Mouse (Mus musculus) hindbrain, embryonic 10.5 days (tissue): Measurements from ENCODE around the gene Vegfb. TPM values are rescaled to one million over a fixed set of nuclear protein-coding genes. Genes with fewer than 3 reads are reported as not detected.

Experiments used
- DNase-seq: peaks from one replicate; pipeline ENCODE4 v3.0.0-alpha.2; 2017; ENCODE audit warnings: low spot score
- H3K27ac ChIP-seq: fragments of 300-500 bp; sonication (generic); 2 replicates; pipeline ENCODE4 v1.5.1; 2016; ENCODE audit warnings: mild to moderate bottlenecking, moderate library complexity
- H3K27me3 ChIP-seq: fragments of 300-500 bp; sonication (generic); 2 replicates; pipeline ENCODE4 v1.6.1; 2016; ENCODE audit warnings: mild to moderate bottlenecking; ENCODE audit not compliant: poor library complexity, insufficient read depth, severe bottlenecking
- H3K36me3 ChIP-seq: fragments of 300-500 bp; sonication (generic); 2 replicates; pipeline ENCODE4 v1.6.1; 2016; ENCODE audit warnings: mild to moderate bottlenecking, moderate library complexity
- H3K4me1 ChIP-seq: fragments of 300-500 bp; sonication (generic); replicated peaks from 2 replicates; pipeline ENCODE4 v1.6.1; 2016; ENCODE audit warnings: mild to moderate bottlenecking
- H3K4me3 ChIP-seq: fragments of 300-500 bp; sonication (generic); 2 replicates; pipeline ENCODE4 v1.5.1; 2016; ENCODE audit warnings: mild to moderate bottlenecking, moderate library complexity
- H3K9me3 ChIP-seq: fragments of 300-500 bp; sonication (generic); 2 replicates; pipeline ENCODE4 v1.6.1; 2016; ENCODE audit warnings: mild to moderate bottlenecking, moderate library complexity
- WGBS: fragments of 180-500 bp; shearing (Covaris S2); methylation state at CpG from one replicate; pipeline ENCODE4 v1.1.7; 2016; 5-methylcytosine and 5-hydroxymethylcytosine counted together
- polyA plus RNA-seq: library from polyadenylated mRNA; unstranded; fragments of >200 nt; fragmentation: Nextera tagmentation; extraction: Ambion mirVana; gene quantifications from 2 replicates; pipeline ENCODE4 v1.2.1, GENCODE M21; 2016

The Vegfb gene
- polyA plus RNA-seq, 1 experiment from 2014 or later, result 36.2 TPM

DNA sequence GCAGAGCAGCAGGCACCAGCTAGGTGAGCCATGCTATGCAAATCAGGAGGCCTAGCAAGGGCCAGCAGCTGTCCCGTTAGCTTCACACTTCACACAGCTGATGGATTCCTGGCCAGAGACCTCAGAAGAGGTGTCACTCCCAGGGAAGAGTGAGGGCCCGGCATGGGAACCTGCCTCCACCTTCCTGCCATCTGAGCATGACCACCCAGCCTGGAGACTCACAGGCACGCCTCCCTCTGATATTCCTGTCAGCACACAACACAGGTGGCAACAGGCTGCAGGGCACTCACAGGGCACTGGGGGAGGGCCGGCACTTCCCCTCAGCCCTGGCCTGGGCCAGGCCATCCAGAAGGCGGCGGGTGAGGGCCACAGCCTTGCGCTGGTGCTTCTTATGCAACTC, 32.0 kb downstream of the Vegfb start:
- Histone ChIP-seq H3K4me1 (peaks cover 29% of the 10 kb centered on the region), H3K27me3 (no peaks in the 10 kb centered on the region), H3K27ac (no peak overlapping the region), H3K4me3 (no peak overlapping the region), H3K9me3 (no peaks in the 10 kb centered on the region), H3K36me3 (peaks cover 63% of the 10 kb centered on the region)
- DNase-seq, result no peak
- 88% methylated on average over 7 of the region's 7 CpGs for WGBS

DNA sequence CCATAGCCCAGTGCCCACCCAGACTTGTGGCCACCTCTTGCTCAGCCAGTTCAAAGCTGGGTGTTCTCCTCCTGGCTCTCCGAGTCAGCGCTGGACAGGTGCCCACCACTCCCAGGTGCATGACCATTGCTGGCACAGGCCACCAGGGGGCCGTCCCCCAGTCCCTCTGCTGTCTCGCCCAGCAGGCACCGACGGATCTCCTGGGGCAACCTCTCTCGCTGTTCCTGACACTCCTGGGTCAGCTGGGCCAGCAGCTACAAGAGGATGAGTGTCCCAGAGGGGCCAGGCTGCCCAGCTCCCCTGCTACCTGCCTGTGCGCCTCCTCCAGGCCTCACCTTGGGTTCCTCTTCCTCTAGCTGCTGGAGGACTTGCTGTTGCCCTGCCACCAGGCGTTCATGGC, 33.4 kb downstream of the Vegfb start:
- no peaks in the 10 kb centered on the region for H3K27me3 ChIP-seq
- H3K27ac ChIP-seq, result peak overlapping the region; percentile 25; the same call in 1 of the 2 replicates
- peak overlapping the region; percentile 0; the same call in 1 of the 2 replicates for H3K4me3 ChIP-seq
- peaks cover 39% of the 10 kb centered on the region for H3K4me1 ChIP-seq
- H3K36me3 ChIP-seq, result peaks cover 49% of the 10 kb centered on the region
- no peak for DNase-seq
- WGBS, result 65% methylated on average over 9 of the region's 9 CpGs
- no peaks in the 10 kb centered on the region for H3K9me3 ChIP-seq

GRCm38 (mm10) chr19:6952712-6953037, 34.8 kb downstream of the Vegfb start:
- WGBS, result 22% methylated on average over 3 of the region's 3 CpGs
- Histone ChIP-seq H3K4me1 (peaks cover 39% of the 10 kb centered on the region), H3K27ac (peak overlapping the region; percentile 97), H3K27me3 (no peaks in the 10 kb centered on the region), H3K4me3 (peak overlapping the region; percentile 65), H3K9me3 (no peaks in the 10 kb centered on the region), H3K36me3 (peaks cover 43% of the 10 kb centered on the region)
- DNase-seq, result no peak

- 2% methylated on average over 31 of the region's 31 CpGs for WGBS
- peak overlapping the region; percentile 65 for H3K4me3 ChIP-seq
- H3K36me3 ChIP-seq, result peaks cover 37% of the 10 kb centered on the region
- H3K27me3 ChIP-seq, result no peaks in the 10 kb centered on the region
- H3K27ac ChIP-seq, result peak overlapping the region; percentile 97
- no peaks in the 10 kb centered on the region for H3K9me3 ChIP-seq
- H3K4me1 ChIP-seq, result peaks cover 39% of the 10 kb centered on the region
- DNase-seq, result peak; percentile 64
These were observed 35.3 kb downstream of the Vegfb start for GRCm38 (mm10) chr19:6951994-6952711.

- Histone ChIP-seq H3K9me3 (no peaks in the 10 kb centered on the region), H3K27ac (peak overlapping the region; percentile 97), H3K27me3 (no peaks in the 10 kb centered on the region), H3K4me1 (peaks cover 39% of the 10 kb centered on the region), H3K36me3 (peaks cover 33% of the 10 kb centered on the region), H3K4me3 (peak overlapping the region; percentile 65)
- DNase-seq, result peak; percentile 93
- under 1% methylated on average over 35 of the region's 35 CpGs for WGBS
These were observed 36.0 kb downstream of the Vegfb start for GRCm38 (mm10) chr19:6951381-6951968.

- Histone ChIP-seq H3K9me3 (no peaks in the 10 kb centered on the region), H3K27ac (peak overlapping the region; percentile 97), H3K36me3 (peaks cover 29% of the 10 kb centered on the region), H3K4me1 (peaks cover 34% of the 10 kb centered on the region), H3K4me3 (peak overlapping the region; percentile 65), H3K27me3 (no peaks in the 10 kb centered on the region)
- WGBS, result under 1% methylated on average over 28 of the region's 28 CpGs
- DNase-seq, result peak; percentile 75
These were observed 36.8 kb downstream of the Vegfb start for GRCm38 (mm10) chr19:6950613-6951153.

- WGBS, result 52% methylated on average over 5 of the region's 5 CpGs
- peak overlapping the region; percentile 65 for H3K4me3 ChIP-seq
- H3K27me3 ChIP-seq, result no peaks in the 10 kb centered on the region
- H3K27ac ChIP-seq, result peak overlapping the region; percentile 97
- DNase-seq, result no peak
- peaks cover 34% of the 10 kb centered on the region for H3K4me1 ChIP-seq
- no peaks in the 10 kb centered on the region for H3K9me3 ChIP-seq
- peaks cover 28% of the 10 kb centered on the region for H3K36me3 ChIP-seq
These were observed 37.5 kb downstream of the Vegfb start for GRCm38 (mm10) chr19:6949951-6950350.

GRCm38 (mm10) chr19:6949532-6949931, 37.9 kb downstream of the Vegfb start:
- Histone ChIP-seq H3K4me3 (peak overlapping the region; percentile 65; the same call in 1 of the 2 replicates), H3K9me3 (no peaks in the 10 kb centered on the region), H3K36me3 (peaks cover 28% of the 10 kb centered on the region), H3K27ac (no peak overlapping the region), H3K27me3 (no peaks in the 10 kb centered on the region), H3K4me1 (peaks cover 34% of the 10 kb centered on the region)
- no peak for DNase-seq
- WGBS, result 92% methylated on average over 5 of the region's 5 CpGs

DNA sequence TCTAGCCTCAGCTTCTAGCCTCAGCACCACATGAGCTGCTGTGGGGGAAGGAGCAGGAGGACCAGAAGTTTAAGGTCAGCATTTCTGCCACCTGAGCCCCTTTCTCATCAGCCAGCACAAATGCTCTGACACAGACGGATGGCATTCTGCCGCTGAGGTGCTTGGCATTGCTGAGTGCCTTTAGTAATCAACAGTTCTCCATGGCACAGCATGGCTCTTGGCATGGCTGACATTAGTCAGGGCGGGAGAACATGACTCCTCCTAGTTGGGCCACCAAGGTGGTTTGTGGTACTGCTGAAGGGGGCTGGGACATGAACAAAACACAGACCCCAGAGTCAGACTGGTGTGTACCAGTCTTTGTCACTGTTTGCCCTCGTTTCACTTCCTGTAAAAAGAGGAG, 39.3 kb downstream of the Vegfb start:
- Histone ChIP-seq H3K9me3 (no peaks in the 10 kb centered on the region), H3K4me3 (no peak overlapping the region), H3K4me1 (peaks cover 26% of the 10 kb centered on the region), H3K27ac (no peak overlapping the region), H3K36me3 (peaks cover 21% of the 10 kb centered on the region), H3K27me3 (no peaks in the 10 kb centered on the region)
- WGBS, result 82% methylated on average over 4 of the region's 4 CpGs
- DNase-seq, result no peak

- DNase-seq, result no peak
- H3K9me3 ChIP-seq, result no peaks in the 10 kb centered on the region
- 63% methylated on average over 4 of the region's 4 CpGs for WGBS
- peaks cover 21% of the 10 kb centered on the region for H3K36me3 ChIP-seq
- peaks cover 26% of the 10 kb centered on the region for H3K4me1 ChIP-seq
- no peak overlapping the region for H3K4me3 ChIP-seq
- H3K27me3 ChIP-seq, result no peaks in the 10 kb centered on the region
- H3K27ac ChIP-seq, result no peak overlapping the region
These were observed 39.7 kb downstream of the Vegfb start for GRCm38 (mm10) chr19:6947742-6948141.

DNA sequence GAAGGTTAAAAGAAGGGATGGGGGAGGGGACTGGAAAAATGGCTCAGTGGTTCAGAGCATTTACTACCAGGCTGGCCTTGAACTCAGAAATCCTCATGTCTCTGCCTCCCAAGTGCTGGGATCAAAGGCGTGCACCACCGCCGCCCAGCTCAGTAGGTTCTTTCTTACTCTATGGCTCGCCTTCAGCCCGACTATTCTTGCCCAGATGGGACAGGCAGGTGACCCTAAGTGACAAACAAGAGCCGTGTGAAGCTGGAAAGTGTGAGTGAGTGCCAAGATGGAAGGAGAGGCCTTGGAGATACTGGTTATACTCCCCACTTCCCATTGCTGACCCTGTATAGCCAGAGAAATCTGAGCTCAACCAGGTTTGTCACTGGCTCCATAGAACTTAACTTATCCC, 43.7 kb downstream of the Vegfb start:
- no peak overlapping the region for H3K27ac ChIP-seq
- no peaks in the 10 kb centered on the region for H3K9me3 ChIP-seq
- peaks cover 5% of the 10 kb centered on the region; the same call in 1 of the 2 replicates for H3K27me3 ChIP-seq
- DNase-seq, result no peak
- H3K4me3 ChIP-seq, result no peak overlapping the region
- H3K4me1 ChIP-seq, result peaks cover 35% of the 10 kb centered on the region
- peaks cover 21% of the 10 kb centered on the region for H3K36me3 ChIP-seq
- 93% methylated on average over 6 of the region's 6 CpGs for WGBS

GRCm38 (mm10) chr19:6942764-6943163, 44.7 kb downstream of the Vegfb start:
- peaks cover 18% of the 10 kb centered on the region for H3K36me3 ChIP-seq
- peak overlapping the region; percentile 91 for H3K4me3 ChIP-seq
- peaks cover 35% of the 10 kb centered on the region for H3K4me1 ChIP-seq
- H3K27ac ChIP-seq, result peak overlapping the region; percentile 97
- H3K27me3 ChIP-seq, result peaks cover 14% of the 10 kb centered on the region
- no peaks in the 10 kb centered on the region for H3K9me3 ChIP-seq
- WGBS, result 29% methylated on average over 5 of the region's 5 CpGs
- DNase-seq, result no peak

DNA sequence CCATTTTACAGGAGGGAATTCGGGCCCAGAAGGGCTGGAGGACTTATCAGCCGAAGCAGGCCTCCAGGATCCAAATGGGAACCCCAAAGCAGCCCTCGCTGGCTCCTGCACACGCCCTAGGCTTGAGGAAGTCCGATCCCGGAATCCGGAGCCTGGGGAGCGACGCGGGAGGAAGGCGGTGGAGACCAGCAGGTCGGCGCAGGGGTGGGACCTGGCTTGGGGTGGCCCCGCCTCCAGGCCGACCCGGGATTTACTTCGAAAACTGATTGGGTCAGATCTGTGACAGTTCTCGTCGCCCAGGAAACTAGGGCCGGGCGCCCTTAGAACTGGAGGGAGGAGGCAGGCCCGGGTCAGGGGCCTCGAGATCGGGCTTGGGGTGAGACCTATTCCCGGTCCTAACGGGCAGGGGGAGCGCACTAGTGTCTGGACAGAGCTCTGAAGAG, 45.2 kb downstream of the Vegfb start, which contains the start of gene Gpr137:
TSS of gene Gpr137 (minus strand) at position 232 of the 443 bp plus-strand sequence.
- H3K4me1 ChIP-seq, result peaks cover 35% of the 10 kb centered on the region
- H3K9me3 ChIP-seq, result no peaks in the 10 kb centered on the region
- H3K27ac ChIP-seq, result peak within 1 kb of the TSS; percentile 97
- peak; percentile 93 for DNase-seq
- under 1% methylated on average over 27 of the region's 27 CpGs for WGBS
- H3K36me3 ChIP-seq, result peaks cover 17% of the 10 kb centered on the region
- H3K27me3 ChIP-seq, result peaks cover 17% of the 10 kb centered on the region
- peak within 1 kb of the TSS; percentile 91 for H3K4me3 ChIP-seq
